Mouse (Mus musculus) CD8-positive naive resting alpha-beta T cell, adult 2 months (primary cell): ENCODE results near the gene Slk.
A peak's percentile ranks its signal among the peaks of the same experiment; 100 is the strongest.

ENCODE experiments used
- DNase-seq, 2 experiments: peaks; one replicate each; pipeline ENCODE4 v3.0.0; 2022; ENCODE audit warnings: low read depth in 2 of 2, low spot score in 2 of 2

The Slk gene

DNA sequence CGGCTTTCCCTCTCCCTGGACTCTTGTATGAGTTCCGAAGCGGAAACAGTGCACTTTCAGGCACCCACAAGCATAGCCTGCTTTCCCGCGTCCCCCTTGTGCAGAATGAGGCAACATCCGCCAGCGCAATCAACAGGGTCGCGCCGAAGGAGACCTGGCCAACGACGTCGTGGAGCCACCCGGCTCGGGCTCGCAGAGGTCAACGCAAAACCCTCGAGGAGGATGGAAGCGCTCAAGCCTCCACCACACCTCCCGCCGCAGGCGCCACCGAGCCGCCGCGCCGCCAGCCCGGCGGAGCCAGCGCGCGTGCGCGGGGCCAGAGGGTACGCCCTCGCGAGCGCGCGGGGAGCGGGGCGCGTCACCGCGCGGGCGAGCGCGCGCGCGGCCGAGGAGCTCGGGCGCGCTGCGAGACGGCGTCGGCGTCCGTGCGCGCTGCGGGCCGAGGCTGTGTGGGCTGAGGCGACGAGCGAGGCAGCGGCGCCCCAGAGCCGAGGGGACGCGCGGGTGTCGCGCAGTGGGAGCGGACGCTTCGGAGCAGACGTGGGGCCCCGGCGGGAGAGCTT, at the start of gene Slk:
Gene Slk (plus strand): TSS at position 454 of the 563 bp plus-strand sequence.
- peak; percentile 64 to 70 for DNase-seq

DNA sequence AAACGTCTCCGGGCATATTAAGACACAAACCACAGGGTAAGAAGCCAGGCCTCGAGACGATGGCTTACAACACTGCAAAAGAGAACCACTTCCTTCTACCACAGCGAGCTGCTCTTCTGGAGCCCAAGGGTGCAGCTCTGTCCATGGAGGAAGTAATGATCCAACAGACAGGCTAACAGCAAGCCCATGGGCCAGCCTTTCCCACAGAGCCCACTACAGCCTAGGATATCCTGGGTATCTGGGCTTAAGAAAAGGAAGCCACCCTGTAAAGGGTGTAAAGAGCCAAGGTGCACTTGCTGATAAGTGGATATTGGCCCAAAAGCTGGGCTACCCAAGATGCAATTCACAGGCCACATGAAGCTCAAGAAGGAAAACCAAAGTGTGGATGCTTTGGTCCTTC, 48.2 kb upstream of the Slk start:
- no peak for DNase-seq

DNA sequence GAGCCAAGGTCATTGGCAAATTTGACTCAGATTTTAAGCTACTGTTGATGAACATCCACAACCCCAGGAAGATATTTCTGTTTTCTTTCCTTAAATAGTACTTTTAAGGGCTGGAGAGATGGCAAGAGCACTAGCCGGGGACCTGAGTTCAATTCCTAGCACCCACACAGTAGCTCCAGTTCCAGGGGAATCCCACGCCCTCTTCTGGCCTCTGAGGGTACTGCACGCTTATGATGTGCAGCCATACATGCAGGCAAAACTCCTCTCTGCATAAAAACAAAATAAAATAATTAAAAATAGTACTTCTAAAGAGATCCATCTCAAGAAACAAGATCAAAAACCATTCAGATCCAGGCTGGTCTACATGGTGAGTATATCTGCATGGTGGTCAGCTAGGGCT, 47.0 kb upstream of the Slk start:
- DNase-seq = peak; percentile 34 to 36

DNA sequence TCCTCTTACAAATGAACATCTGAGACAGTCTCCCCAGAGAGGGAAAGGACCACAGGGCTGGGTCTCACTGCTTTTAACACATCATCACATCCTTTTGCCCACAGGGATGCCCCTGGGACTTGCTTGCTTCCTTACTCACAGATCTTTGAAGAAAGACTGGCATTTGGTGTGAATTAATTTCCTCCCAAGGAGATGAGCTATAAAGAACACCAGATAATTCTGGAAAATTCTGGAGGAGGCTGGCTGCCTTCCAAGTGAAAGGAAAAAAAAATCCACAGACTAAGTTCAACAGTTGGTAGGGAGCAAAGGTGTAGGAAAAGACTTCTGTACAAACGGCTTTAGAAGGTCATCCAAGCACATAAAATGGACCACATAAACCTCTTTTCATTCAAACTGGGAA, 45.3 kb upstream of the Slk start:
- no peak for DNase-seq

DNA sequence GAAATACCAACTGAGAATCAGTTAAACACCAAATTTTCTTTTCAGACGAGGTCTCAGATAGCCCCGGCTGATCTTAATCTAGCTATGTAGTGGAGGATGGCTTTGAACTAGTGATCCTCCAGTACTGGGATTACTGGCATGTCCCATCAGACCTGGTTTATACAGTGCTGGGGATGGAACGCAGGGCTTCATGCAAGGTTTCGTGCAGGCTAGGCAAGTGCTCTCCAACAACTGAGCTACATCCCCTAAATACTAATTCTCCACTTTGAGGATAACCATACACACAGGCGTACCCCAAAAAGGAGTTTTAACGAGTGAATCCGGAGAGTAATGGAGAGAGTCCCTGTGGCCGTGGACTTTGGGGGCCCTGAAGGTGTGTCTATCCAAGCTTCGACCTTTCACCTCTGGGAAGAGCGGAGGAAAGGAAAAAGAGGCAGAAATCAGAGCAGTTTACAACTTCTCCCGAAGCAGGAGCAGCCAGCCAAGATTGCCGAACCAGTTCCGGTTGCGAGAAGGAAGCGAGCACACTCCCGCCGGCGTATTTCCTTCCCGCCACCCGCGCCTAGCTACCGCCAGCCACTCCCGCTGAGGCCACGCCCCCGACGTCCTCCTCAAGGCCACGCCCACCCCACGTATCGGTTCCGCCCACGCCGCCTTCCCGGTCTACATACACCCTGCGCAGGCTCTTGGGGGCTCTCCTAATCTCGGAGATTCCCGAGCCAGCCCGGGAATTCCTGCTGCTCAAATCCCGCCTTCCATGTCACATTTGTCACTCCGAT, 42.8 kb upstream of the Slk start:
- DNase-seq = peak; percentile 82 to 91

DNA sequence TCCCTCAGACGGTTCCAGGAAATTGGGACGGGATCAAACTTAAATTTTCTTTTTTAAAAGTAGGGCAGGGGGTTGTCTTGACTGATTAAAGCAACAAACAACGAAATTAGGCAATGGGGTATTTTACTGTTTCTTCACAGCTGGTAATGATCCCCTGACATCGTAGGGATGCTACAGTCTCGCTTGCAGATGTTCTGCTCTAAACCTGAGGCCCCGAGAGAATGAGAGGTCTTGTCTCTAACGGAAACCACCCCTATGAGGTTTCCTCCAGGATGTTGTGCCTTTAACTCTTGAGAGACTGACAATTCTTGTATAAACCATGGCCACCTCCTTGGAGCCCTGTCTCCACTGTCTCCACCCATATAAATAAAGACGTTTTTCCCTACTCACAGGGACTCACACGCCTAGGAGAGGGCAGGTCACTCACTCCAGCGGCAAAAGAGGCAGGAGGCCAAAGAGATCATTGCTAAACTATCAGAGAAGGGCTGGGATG, 42.1 kb upstream of the Slk start, which contains the start of gene Stn1:
Gene Stn1 (minus strand): TSS at position 208 of the 493 bp plus-strand sequence.
- peak; percentile 19 to 34 for DNase-seq

DNA sequence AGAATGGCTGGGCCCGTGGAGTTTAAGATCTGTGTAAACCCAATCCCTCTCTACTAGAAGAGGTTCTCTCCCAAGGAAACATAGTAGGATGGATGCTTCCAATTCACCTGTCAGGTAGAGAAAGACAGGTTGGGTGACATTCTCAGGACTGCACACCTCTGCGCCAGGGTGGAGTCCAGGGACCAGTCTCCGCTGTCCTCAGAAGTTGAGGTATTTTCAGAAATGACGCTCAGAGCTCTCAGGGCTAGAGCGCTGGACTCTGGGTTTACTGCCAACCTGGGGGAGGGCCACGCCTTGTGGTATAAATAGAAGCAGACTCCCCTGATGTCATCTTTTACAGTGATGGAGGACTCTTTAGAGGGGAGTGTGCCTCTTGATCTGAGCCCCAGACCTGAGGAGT, 41.6 kb upstream of the Slk start:
- no peak for DNase-seq

DNA sequence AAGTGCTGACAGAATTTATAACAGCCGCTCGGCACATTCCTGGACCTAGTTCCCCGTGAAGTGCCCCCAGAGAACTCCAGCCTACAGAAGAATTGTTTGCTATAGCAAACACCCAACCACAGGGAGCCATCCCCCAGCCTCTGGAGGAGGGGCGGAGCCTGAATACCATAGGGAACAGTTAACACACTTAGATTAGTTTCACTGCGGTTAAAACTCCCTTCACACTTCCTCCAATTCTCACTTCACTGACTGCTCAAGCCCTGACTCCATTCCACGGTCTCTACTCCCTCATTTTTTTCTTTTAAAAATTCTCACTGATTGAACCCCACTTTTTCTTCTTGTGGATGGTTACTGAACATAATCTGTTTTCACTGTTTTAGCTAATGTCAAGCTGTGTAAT, 40.7 kb upstream of the Slk start:
- DNase-seq = no peak

DNA sequence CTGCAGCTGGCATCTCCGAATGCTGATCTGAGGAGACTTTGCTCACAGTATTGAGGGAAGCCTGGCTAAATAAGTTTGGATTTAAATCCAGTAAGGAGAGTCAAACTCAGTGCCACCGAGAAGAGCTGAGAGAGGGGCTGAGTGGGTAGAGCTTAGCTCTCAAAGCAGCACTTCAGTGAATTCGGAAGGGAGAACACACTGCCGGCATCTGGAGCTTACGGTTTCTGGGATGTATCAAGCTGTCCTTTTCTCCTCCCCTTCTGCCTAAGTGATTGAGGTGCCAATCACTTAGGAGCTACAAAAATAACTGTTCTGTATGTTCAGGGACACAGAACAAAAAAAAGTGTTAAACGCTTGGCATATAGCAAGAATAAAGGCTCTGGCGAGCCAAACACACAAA, 37.0 kb upstream of the Slk start:
- DNase-seq = no peak

DNA sequence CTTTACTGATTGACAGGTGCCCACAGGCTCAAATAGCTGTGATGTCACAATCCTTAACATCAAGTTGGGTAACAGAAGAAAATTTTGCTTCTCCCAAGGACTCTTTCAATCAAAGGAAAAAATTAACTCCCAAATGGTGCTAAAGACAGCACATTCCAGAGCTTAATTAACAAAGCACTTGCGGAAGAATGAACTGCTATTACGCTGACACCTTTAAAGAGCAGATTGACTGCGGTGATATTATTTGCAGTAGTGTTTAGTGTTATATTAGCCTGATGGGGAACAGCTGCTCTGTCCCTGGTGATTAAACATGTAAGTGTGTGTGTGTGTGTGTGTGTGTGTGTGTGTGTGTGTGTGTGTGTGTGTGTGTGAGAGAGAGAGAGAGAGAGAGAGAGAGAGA, 34.4 kb upstream of the Slk start:
- DNase-seq = no peak

DNA sequence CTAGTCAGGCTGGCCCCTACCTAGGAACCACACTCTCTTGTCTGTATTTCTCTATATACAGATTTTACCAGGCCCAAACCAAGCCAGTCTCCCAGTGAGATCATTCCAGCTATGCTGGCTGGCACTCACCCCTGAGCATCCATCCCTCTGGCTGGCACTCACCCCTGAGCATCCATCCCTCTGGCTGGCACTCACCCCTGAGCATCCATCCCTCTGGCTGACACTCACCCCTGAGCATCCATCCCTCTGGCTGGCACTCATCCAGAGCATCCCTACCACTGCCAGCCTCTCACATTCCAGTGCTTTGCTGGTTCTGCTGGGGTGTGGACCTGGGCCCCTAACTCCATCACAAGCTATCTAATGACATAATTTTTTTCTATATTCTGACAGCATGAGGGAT, 34.0 kb upstream of the Slk start:
- no peak for DNase-seq

DNA sequence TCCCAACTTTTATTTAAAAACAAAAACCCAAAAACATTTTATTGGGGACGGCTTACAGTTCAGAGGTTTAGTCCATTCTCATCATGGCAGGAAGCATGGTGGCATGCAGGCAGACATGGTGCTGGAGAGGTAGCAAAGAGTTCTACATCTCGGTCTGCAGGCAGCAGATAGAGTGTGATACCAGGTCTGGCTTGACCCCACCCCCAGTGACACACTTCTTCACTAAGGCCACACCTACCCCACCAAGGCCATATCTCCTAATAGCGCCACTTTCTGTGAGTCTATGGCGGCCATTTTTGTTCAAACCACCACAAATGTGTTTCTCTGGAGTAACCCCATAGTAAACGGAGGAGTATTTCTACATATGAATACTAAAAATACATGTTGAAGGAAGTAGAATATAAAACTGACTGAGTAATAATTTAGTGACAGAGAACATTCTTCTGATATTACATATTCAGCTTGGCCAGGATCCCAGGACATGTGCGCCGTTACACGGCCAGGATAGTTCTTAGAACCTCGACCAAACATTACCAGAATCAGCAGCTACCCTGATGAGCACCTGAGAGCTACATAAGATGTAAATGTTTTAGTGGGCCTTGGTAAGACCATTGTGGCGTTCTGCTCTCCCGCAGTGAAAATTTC, 30.9 kb upstream of the Slk start:
- no peak for DNase-seq

DNA sequence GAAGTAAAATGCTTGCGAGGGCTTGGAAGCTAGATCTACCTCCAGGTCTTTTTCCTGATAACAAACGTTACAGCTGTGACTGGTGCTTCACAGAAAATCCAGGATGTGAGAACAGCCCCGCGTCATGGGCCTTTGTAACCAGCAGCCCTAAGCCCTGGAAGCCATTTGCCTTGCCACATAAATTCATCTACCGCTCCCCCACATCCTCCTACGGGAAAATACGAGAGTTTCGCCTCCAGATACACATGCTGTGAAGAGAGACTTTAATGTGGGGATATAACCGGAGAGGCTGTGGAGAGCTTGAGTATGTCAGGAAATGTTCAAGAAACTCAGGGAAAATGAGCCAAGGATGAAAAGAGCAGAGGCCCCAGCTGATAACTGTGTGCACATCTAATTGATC, 30.3 kb upstream of the Slk start:
- no peak for DNase-seq

DNA sequence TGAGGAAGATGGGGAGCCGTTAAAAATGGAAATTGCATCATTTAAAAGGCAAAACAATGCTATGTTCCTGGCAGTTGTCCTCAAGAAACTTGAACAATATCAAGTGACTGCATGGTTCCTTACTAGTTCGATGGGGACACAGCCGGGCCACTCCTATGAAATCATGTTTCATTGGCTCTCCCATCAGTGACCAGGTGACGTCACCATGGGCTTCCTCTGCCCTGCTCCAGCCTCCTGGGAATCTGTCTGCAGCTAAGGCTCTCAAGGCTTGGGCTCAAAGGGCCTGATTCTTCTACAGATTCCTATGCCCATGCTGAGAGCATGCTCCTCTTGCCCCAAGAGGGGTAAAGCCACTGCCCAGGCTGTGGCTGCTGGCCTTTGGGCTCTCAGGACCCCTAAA, 29.9 kb upstream of the Slk start:
- no peak for DNase-seq

DNA sequence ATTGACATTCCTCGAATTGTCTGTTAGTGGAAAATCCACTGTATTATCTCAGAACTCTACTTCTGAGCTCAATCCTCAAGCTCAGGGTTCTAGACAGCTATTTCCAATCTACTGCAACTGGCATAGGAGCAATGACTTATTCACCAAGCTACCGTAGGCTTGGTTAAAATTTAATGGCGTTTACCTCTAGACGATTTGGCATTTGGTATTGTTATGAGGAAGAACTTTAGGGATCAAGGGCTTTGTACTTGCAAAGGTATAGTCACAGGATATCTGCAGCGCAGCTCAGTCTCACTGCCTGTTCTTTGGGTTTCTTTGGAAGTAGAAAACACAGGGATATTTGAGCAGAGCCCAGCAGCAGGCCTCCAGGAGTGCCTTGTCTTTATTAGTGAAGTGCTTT, 20.3 kb upstream of the Slk start:
- DNase-seq = no peak

DNA sequence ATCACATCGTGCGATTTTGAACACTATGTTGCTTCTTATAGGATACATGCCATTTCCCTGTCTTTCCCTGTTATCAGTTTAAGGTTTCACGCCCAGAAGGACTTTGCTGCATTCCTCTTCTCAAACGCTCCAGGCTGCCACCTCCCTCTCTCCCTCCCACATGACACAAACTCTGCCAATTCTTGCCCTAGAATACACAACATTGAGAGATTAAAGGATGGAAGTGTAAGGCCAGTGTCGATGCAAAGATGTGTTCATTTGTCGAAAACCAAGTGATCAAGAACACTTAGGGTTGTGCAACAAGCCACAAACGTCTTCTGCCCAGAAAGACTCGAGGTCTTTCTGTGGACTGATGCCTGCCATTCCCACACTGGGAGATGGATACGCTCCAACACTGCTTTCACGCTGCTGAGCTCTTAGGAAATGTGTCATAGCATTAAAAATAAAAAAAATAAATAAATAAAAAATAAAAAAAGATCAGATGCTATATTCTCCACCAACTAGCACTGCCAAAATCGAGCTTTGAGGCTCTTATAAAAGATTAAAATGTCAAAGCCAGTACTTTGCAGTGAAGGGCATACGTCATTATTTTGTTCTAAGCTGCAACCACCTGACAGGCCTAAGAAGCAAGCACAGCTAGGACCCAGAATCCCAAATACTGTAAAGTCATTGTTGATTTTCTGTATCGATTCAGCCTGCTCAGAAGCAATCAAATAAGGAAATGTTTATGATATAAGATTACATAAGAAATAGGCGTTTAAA, 19.5 kb upstream of the Slk start:
- no peak for DNase-seq

DNA sequence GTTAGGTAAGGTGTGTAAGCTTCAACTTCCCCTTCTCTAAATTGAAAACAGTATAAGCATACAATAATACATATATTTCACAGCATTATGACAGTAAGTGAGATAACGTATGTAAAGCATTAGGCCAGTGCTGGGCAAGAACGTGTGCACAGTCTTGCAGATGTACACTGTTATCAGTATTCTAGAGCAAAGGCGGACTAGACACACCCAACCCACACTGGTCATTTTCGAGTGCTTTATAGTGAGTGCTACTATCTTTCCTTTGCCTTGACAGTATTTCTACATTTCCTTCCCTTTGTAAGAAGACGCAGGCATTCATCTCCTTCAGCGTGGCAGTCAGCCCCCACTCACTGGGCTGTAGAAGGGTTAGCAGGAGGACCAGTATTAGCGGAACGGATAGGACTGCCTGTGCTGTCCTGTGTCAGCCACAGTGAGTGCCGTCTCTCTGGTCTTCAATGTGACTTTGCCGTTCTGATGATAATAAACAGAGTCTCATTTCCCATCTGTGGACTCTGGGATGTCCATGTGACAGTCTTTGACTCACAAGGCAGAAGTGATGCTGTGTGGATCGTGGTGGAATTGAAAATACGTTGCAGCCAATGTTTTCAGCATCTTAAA, 18.8 kb upstream of the Slk start:
- no peak for DNase-seq

DNA sequence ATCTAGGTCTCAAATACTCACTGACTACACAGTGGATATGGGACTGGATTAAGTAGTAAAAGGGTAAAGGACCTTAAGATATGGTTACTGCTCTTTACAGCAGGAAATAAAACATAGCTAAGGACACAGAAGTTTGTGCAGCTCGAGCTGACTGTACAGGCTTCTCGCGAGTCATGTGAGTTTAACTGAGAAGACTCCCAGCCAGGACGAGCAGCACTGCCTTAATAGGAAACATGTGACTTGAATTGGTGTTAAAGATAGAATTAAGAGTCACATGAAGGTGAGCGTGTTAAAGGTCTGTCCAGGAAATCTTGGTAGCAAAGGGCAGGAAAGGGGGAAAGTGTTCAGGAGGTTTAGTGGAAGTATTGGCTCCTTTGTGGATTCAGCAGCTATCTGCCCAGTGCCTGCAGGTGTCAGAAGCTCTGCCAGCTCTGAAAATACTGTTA, 17.5 kb upstream of the Slk start:
- DNase-seq = no peak

DNA sequence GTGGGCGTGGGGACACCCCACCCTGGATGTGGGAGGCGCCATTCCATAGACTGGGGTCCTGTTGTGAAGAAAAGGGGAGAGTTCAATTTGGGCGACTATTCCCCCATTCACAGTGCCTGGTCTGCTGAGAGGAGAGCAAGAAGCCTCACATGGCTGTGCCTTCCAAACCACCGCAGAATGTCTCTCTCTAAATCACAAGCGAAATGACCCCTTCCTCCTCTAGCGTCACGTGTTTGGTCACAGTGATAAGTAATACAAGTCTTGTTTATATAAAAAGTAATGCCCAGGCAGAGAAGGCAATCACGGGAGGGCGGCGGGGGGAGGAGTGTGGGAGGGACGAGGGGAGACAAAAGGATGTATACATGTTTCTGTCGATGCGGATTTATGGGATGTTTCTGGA, 15.8 kb upstream of the Slk start:
- DNase-seq = no peak

DNA sequence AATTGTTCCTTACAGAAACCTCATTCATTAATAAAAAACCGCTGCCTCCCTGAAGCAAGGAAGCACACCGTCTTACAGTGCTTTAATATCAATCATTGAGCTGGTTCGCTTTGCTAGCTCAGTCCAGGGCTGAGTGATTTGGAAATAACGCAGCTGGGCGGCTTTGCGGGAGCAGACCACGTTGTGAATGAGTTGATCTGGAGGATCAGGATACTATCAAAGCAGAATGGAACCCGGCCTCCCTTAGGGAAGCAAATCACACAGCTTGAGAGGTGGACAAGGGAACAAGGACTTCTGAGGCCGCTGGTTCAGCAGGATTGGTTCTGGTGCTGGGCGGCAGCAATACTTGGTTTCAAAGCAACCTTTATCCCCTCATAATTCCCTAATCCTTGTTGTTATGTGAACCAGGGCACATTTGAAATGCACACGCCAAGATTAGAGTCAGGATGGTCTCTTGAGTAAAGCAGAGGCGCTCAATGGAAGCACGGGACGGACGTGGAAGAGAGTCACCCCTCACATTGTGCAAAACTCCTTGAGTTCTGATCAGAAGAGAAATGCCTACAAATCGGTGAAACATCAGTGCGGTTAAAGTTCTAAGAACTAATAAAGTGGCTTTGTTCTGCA, 14.3 kb upstream of the Slk start:
- no peak for DNase-seq

DNA sequence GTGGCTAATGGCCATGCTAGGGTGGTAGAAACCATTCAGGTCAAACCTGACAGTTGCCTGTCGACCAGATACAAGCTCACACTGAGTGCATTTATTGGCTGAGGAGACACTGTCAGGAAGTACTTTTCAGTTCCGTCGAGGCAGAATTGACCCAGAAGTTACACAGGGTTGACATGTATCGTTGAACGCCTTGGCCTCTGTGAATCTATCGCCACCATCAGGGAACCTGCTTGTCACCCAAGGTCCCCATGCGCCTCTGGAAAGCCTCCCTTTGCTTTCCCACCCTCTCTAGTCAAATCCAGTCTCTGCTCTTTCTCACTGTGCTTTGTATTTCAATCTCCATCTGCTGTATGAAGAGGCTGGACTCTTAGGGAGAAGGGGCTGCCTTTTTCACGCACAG, 13.5 kb upstream of the Slk start:
- DNase-seq = no peak
